Mouse (Mus musculus): Measurements from ENCODE around the gene Gpr137c. TPM values are rescaled to one million over a fixed set of nuclear protein-coding genes. Genes with fewer than 3 reads are reported as not detected.

Gene Gpr137c
- polyA plus RNA-seq, 1 experiment from 2014 or later = 6.6 TPM

DNA sequence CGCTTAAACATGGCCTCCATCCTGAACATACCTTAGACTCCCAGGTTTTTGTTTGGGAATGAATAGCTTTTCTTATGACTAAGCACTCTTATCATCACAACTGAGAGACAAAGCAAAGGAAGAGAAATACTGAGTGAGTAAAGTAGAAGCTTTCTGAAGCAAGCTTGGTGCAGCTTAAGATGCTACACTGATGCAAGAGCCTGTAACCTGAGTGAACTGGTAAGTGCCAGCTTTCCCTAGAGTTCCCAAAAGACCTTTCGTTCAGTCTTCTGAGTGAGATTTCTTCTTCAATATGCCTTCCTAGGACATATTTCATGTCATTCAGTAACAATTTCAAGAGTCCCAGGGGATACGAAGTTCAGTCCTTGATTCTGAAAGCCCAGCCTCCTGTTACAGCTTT, 101.5 kb downstream of the Gpr137c start:
- WGBS = 77% methylated on average over 3 of the region's 3 CpGs
- Histone ChIP-seq H3K27me3 (replicated peaks) (no peaks in the 10 kb centered on the region), H3K36me3 (no peaks in the 10 kb centered on the region), H3K4me3 (no peak overlapping the region), H3K4me2 (no peak overlapping the region), H3K9ac (no peak overlapping the region), H3K4me1 (replicated peaks) (peaks cover 20% of the 10 kb centered on the region), H3K27ac (ENCODE audit: poor library complexity, severe bottlenecking) (no peak overlapping the region), H3K9me3 (replicated peaks) (no peaks in the 10 kb centered on the region)
- ATAC-seq (ENCODE audit: insufficient number of reproducible peaks, low FRiP score) = no peak

DNA sequence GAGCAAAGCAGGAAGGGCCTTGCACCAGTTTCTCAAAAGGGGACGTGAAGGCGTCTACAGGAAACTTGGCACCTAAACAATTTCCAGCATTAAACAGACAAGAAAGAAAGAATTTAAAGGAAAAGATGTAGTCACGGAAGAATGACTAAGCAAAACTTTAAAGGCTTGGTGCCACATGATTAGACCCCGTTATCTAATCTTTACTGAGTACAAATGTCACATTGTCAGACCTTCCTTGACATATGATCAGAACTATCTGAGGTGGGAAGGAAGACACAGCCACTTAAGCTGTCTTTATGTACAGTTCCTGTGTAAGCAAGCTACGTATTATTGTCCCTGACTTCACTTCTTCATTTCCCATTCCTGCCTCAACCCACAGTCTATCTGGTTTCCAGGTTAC, 102.1 kb downstream of the Gpr137c start:
- no peak overlapping the region for H3K9ac ChIP-seq
- no peak for ATAC-seq (ENCODE audit: insufficient number of reproducible peaks, low FRiP score)
- no peaks in the 10 kb centered on the region for H3K27me3 ChIP-seq (replicated peaks)
- no peak overlapping the region for H3K4me2 ChIP-seq
- H3K4me3 ChIP-seq = no peak overlapping the region
- H3K36me3 ChIP-seq = no peaks in the 10 kb centered on the region
- WGBS = 45% methylated on average over 5 of the region's 5 CpGs
- H3K27ac ChIP-seq (ENCODE audit: poor library complexity, severe bottlenecking) = peak overlapping the region; percentile 13; the same call in 1 of the 2 replicates
- peaks cover 16% of the 10 kb centered on the region for H3K4me1 ChIP-seq (replicated peaks)
- no peaks in the 10 kb centered on the region for H3K9me3 ChIP-seq (replicated peaks)

DNA sequence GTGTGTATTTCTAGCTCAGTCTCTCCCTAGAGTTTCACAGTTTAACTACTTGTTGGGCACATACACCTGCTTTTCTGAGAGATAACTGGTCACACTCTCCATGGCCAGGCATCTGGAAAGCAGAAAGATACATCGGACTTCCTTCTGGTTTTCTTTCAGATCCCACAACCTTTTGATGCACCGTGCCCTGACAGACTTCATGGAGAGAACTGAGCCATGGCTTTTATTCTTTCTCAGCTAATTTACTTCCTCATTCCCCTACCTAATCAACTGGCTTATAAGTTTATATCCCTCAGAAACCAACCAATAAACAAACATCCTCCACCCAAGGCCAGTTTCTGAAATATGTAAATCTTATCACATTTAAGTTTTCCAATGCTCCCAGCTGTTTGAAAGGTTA, 102.9 kb downstream of the Gpr137c start:
- 0 out of 2 replicates have a peak, but pooled peaks cover 11% of the 10 kb centered on the region for H3K4me1 ChIP-seq (replicated peaks)
- no peak overlapping the region for H3K4me3 ChIP-seq
- no peak overlapping the region for H3K27ac ChIP-seq (ENCODE audit: poor library complexity, severe bottlenecking)
- no peaks in the 10 kb centered on the region for H3K36me3 ChIP-seq
- ATAC-seq (ENCODE audit: insufficient number of reproducible peaks, low FRiP score) = no peak
- H3K4me2 ChIP-seq = no peak overlapping the region
- no peak overlapping the region for H3K9ac ChIP-seq
- 87% methylated on average over 2 of the region's 2 CpGs for WGBS
- H3K9me3 ChIP-seq (replicated peaks) = no peaks in the 10 kb centered on the region
- H3K27me3 ChIP-seq (replicated peaks) = no peaks in the 10 kb centered on the region

DNA sequence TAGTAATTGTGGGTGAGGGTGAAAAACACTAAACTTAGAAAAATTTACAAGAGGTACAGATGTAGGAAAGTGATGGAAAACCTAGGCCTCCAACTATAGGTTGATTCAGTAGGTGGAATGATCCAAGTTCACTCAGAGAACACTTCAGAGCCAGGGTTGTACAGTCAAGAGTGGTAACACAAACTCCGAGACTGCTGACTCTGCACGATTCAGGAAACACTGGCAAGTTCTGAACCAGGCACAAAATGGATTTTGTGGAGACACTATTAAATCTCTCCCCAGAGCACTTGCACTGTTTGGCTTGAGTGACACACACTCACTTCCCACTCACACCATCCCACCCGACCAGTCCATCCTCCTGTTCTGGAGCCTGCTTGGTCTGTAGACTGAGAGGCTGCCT, 103.8 kb downstream of the Gpr137c start:
- 0 out of 2 replicates have a peak, but pooled peaks cover 11% of the 10 kb centered on the region for H3K4me1 ChIP-seq (replicated peaks)
- no peak for ATAC-seq (ENCODE audit: insufficient number of reproducible peaks, low FRiP score)
- H3K9me3 ChIP-seq (replicated peaks) = no peaks in the 10 kb centered on the region
- H3K4me3 ChIP-seq = no peak overlapping the region
- H3K27ac ChIP-seq (ENCODE audit: poor library complexity, severe bottlenecking) = no peak overlapping the region
- H3K9ac ChIP-seq = no peak overlapping the region
- no peaks in the 10 kb centered on the region for H3K27me3 ChIP-seq (replicated peaks)
- 77% methylated on average over 3 of the region's 3 CpGs for whole genome bisulfite sequencing
- H3K4me2 ChIP-seq = no peak overlapping the region
- H3K36me3 ChIP-seq = no peaks in the 10 kb centered on the region

GRCm38 (mm10) chr14:45325471-45325870, 106.0 kb downstream of the Gpr137c start:
- no peak overlapping the region for H3K27ac ChIP-seq (ENCODE audit: poor library complexity, severe bottlenecking)
- H3K9ac ChIP-seq = no peak overlapping the region
- 0 out of 2 replicates have a peak, but pooled peaks cover 6% of the 10 kb centered on the region for H3K4me1 ChIP-seq (replicated peaks)
- H3K36me3 ChIP-seq = no peaks in the 10 kb centered on the region
- H3K9me3 ChIP-seq (replicated peaks) = no peaks in the 10 kb centered on the region
- no peak overlapping the region for H3K4me2 ChIP-seq
- no peak for ATAC-seq (ENCODE audit: insufficient number of reproducible peaks, low FRiP score)
- H3K27me3 ChIP-seq (replicated peaks) = no peaks in the 10 kb centered on the region
- no peak overlapping the region for H3K4me3 ChIP-seq

DNA sequence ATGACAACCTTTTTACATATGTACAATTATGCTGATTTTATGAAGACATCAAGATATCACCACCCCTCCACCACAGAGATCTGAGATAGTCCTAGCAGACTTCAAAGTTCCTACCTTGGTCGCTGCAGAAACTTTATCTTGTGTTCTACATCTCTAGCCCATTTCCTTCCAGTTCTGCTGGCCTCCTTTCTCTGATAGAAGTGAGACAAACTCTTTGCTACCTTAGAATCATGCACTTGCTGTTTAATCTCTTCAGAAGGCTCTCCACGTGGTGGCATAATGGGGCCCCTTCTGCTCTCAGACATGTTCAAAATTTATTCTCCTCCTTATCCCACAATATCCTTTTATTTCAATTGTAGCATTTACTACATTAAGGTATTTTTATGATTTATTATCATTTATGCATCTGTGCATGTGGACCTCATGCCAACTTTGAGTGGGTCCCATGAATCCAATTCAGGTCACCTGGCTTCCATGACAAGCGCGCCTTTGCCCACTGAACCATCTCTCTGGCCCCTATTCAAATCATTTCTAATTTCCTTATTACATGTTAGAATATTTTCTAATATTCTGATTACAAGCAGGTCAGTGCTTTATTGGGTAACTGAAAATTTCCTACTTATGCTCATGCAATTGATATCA, 108.7 kb downstream of the Gpr137c start:
- WGBS = 87% methylated on average over 4 of the region's 4 CpGs
- H3K9ac ChIP-seq = no peak overlapping the region
- peaks cover 13% of the 10 kb centered on the region for H3K36me3 ChIP-seq
- H3K4me3 ChIP-seq = no peak overlapping the region
- no peak overlapping the region for H3K27ac ChIP-seq (ENCODE audit: poor library complexity, severe bottlenecking)
- no peak overlapping the region for H3K4me2 ChIP-seq
- ATAC-seq (ENCODE audit: insufficient number of reproducible peaks, low FRiP score) = no peak
- 0 out of 2 replicates have a peak, but pooled peaks cover 3% of the 10 kb centered on the region for H3K4me1 ChIP-seq (replicated peaks)
- H3K9me3 ChIP-seq (replicated peaks) = no peaks in the 10 kb centered on the region
- H3K27me3 ChIP-seq (replicated peaks) = no peaks in the 10 kb centered on the region

- Histone ChIP-seq H3K36me3 (peaks cover 19% of the 10 kb centered on the region), H3K27ac (ENCODE audit: poor library complexity, severe bottlenecking) (peak overlapping the region; percentile 82; the same call in 1 of the 2 replicates), H3K4me3 (peak overlapping the region; percentile 85), H3K9me3 (replicated peaks) (no peaks in the 10 kb centered on the region), H3K27me3 (replicated peaks) (no peaks in the 10 kb centered on the region), H3K4me2 (peak overlapping the region; percentile 63), H3K9ac (no peak overlapping the region), H3K4me1 (replicated peaks) (0 out of 2 replicates have a peak, but pooled peaks cover 3% of the 10 kb centered on the region)
- ATAC-seq (ENCODE audit: insufficient number of reproducible peaks, low FRiP score) = no peak
- 9% methylated on average over 8 of the region's 8 CpGs for WGBS
These were observed 109.6 kb downstream of the Gpr137c start for GRCm38 (mm10) chr14:45329018-45329588.

- ATAC-seq (ENCODE audit: insufficient number of reproducible peaks, low FRiP score) = peak; percentile 98
- Histone ChIP-seq H3K27me3 (replicated peaks) (no peaks in the 10 kb centered on the region), H3K36me3 (peaks cover 20% of the 10 kb centered on the region), H3K4me2 (peak within 1 kb of the TSS; percentile 72), H3K4me3 (peak within 1 kb of the TSS; percentile 85), H3K9me3 (replicated peaks) (no peaks in the 10 kb centered on the region), H3K27ac (ENCODE audit: poor library complexity, severe bottlenecking) (peak within 1 kb of the TSS; percentile 82), H3K4me1 (replicated peaks) (0 out of 2 replicates have a peak, but pooled peaks cover 3% of the 10 kb centered on the region), H3K9ac (peak within 1 kb of the TSS; percentile 90)
- WGBS = under 1% methylated on average over 40 of the region's 44 CpGs
These were observed 110.2 kb downstream of the Gpr137c start, which contains the start of gene Psmc6 for GRCm38 (mm10) chr14:45329589-45330181. Psmc6 (plus strand) TSS chr14:45329788.

Other genes with a start within 250 kb of the Gpr137c start
- gene Ptger2, start 231.5 kb upstream of the Gpr137c start, polyA plus RNA-seq (2016; fragmentation: Nextera tagmentation; extraction: Ambion mirVana) = 0.04 TPM in 1 of 2 replicates, not detected in the other
- gene Txndc16, start 611 bp downstream of the Gpr137c start, polyA plus RNA-seq (2016; fragmentation: Nextera tagmentation; extraction: Ambion mirVana) = 13.9 and 15.3 TPM in 2 replicates
- gene Ero1l, start 99.1 kb downstream of the Gpr137c start, polyA plus RNA-seq (2016; fragmentation: Nextera tagmentation; extraction: Ambion mirVana) = 53.7 and 58.6 TPM in 2 replicates
- gene Psmc6, start 110.1 kb downstream of the Gpr137c start, polyA plus RNA-seq (2016; fragmentation: Nextera tagmentation; extraction: Ambion mirVana) = 132 and 134 TPM in 2 replicates
- gene Styx, start 131.4 kb downstream of the Gpr137c start, polyA plus RNA-seq (2016; fragmentation: Nextera tagmentation; extraction: Ambion mirVana) = 48.6 and 53.9 TPM in 2 replicates
- 30.5 and 33.0 TPM in 2 replicates for gene Gnpnat1, start 185.2 kb downstream of the Gpr137c start, polyA plus RNA-seq (2016; fragmentation: Nextera tagmentation; extraction: Ambion mirVana)